Mouse (Mus musculus): ENCODE results near the gene Noxo1. TPM values are rescaled to one million over a fixed set of nuclear protein-coding genes. Genes with fewer than 3 reads are reported as not detected.
"Not testable (repeated sequence)": the region's sequence is repeated elsewhere in the genome, so short reads cannot be mapped to it uniquely, and the experiment has no call there.

Noxo1 gene
- total RNA-seq, 2 experiments from 2014 or later = 2.0 TPM; not detected in 1

DNA sequence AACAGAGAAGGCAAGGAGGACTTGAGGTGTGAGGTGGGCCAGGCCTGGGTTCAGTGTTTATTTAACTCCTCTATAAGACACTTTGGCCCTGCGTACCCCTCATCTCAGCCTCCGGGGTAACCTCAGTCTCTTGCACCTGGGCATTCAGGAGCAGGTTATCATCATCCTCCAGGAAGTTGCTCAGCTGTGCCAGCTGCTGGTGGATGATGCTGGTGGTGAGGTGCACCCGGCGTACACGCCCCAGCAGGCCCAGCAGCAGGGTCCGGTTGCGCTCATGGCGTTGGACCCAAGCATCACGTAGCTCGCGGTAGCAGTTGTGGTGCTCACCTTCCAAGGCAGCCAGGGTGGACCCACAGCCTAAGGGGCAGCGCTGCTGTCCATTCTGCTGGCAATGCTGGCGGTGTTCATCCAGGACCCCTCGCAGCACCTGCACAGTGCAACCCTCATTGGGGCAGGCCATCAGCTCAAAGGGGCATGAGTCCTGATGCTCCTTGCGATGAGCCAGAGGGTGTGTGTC is 20.2 kb downstream of the Noxo1 start:
- ATAC-seq (replicated peaks; ENCODE audit: low FRiP score, low TSS enrichment, poor library complexity, severe bottlenecking) = no peak

DNA sequence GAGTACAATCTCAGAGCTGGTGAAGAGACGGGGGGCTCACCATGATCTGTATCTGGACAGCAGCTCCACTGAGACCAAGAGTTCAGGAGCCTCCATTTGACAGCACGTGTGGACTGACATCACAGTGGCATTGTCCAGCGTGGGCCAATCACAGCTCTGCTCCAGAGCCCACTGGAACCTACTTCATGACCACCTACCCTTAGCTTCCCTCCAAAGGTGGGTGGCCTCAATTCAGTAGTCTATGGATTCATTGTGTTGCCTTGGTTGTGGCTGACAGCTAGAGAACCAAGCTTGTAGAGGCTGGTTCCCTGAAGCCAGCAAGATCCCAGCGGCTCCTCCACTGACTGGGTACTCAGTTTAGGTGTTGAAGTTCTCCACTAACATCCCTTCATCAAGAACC is 21.9 kb downstream of the Noxo1 start, which contains the start of the genes Rnf151 and Rps2:
Gene Rnf151, minus strand, starts transcription at position 121 of the 400 bp plus-strand sequence.
Gene Rps2, plus strand, starts transcription at position 174 of the 400 bp plus-strand sequence.
- ATAC-seq (replicated peaks; ENCODE audit: low FRiP score, low TSS enrichment, poor library complexity, severe bottlenecking) = no peak

DNA sequence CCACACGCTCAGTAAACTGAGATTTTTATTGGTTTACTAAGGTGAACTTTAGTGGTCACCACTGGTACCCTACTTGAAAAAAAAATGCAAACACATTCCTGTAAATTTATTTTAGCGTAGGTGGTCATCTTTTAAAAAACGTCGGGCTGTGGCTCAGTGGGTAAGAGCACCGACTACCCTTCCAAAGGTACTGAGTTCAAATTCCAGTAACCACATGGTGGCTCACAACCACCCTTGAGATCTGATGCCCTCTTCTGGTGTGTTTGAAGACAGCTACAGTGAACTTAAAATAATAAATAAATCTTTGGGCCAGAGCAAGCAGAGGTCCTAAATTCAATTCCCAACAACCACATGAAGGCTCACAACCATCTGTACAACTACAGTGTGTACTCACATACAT is 22.9 kb downstream of the Noxo1 start:
- not testable (repeated sequence) for ATAC-seq (replicated peaks; ENCODE audit: low FRiP score, low TSS enrichment, poor library complexity, severe bottlenecking)

GRCm38 (mm10) chr17:24719494-24720222 is 23.6 kb downstream of the Noxo1 start:
- ATAC-seq (replicated peaks; ENCODE audit: low FRiP score, low TSS enrichment, poor library complexity, severe bottlenecking) = peak; percentile 80

DNA sequence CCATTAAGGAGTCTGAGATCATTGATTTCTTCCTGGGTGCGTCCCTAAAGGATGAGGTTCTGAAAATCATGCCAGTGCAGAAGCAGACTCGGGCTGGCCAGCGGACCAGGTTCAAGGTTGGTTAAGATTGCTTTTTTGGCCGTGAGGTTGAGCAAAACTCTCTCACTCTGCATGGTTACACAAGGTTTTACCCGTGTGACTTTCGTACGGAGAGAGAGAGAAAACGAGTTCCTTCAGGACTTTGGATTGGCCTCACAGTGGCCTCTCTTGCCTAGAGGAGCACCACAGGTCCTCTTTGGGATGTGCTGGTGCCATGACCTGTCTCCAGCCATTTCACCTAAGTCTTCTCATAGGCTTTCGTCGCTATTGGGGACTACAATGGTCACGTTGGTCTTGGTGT is 24.6 kb downstream of the Noxo1 start:
- not testable (repeated sequence) for ATAC-seq (replicated peaks; ENCODE audit: low FRiP score, low TSS enrichment, poor library complexity, severe bottlenecking)

DNA sequence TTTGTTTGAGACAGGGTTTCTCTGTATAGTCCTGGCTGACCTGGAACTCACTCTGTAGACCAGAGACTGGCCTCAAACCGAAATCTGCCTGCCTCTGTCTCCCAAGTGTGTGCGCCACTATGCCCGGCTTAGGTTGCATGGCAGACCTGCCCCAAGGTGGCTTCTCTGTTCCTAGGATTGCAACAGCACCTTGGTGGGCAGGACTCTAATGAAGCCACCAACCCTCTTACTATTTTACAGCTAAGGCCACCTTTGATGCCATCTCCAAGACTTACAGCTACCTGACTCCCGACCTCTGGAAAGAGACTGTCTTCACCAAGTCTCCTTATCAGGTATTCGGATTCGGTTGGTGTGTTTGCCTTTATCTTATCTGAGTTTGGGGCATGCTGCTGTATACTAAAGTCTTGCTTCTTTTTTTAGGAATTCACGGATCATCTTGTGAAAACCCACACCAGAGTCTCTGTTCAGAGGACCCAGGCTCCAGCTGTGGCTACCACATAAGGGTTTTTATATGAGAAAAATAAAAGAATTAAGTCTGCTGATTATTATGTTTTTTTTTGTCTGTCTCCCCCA is 25.4 kb downstream of the Noxo1 start:
- not testable (repeated sequence) for ATAC-seq (replicated peaks; ENCODE audit: low FRiP score, low TSS enrichment, poor library complexity, severe bottlenecking)

DNA sequence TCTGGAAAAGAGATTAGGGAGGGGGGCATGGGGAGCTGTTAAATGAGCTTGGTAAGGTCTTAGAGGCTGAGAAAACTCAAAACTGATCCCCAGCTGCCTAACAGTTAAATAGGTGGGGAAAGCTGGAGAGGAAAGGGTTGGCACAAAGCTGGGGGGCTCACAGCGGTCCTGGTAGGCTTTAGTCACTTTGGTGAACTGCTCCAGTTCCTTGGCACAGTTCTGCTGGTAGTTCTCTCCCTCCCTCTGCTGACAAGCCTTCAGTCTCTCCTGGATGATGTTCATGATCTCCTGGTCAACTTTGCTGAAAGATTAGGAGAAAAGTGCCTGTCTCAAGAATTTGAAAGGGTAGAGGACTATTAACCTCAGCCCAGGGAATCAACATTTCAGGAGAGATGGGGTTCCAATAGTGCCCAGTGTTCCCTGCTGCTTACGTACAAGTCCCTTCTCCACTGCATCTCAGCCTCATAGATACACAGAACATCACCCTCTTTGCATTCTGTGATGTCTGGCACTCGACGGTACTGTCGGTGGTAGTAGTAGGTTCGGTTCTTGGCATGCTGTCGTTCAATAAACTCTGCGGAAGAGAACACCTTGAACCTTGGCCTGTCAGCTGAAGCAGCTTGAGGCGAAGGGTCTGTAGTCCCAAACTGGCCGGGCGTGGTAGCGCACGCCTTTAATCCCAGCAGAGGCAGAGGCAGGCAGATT is 26.3 kb downstream of the Noxo1 start:
- ATAC-seq (replicated peaks; ENCODE audit: low FRiP score, low TSS enrichment, poor library complexity, severe bottlenecking) = no peak

GRCm38 (mm10) chr17:24723122-24723880 is 27.3 kb downstream of the Noxo1 start:
- no peak for ATAC-seq (replicated peaks; ENCODE audit: low FRiP score, low TSS enrichment, poor library complexity, severe bottlenecking)

- peak; percentile 36 for ATAC-seq (replicated peaks; ENCODE audit: low FRiP score, low TSS enrichment, poor library complexity, severe bottlenecking)
Measured at GRCm38 (mm10) chr17:24723881-24724180, 27.8 kb downstream of the Noxo1 start.

GRCm38 (mm10) chr17:24724184-24724583 is 28.1 kb downstream of the Noxo1 start, which contains the start of gene Ndufb10:
Gene Ndufb10 (minus strand): TSS chr17:24724478.
- peak; percentile 57 for ATAC-seq (replicated peaks; ENCODE audit: low FRiP score, low TSS enrichment, poor library complexity, severe bottlenecking)

- ATAC-seq (replicated peaks; ENCODE audit: low FRiP score, low TSS enrichment, poor library complexity, severe bottlenecking) = no peak
Measured at GRCm38 (mm10) chr17:24725637-24726390, 29.8 kb downstream of the Noxo1 start.

- ATAC-seq (replicated peaks; ENCODE audit: low FRiP score, low TSS enrichment, poor library complexity, severe bottlenecking) = no peak
Measured at GRCm38 (mm10) chr17:24727618-24728017, 31.6 kb downstream of the Noxo1 start, which contains the start of gene Rpl3l. Gene Rpl3l (plus strand): TSS chr17:24727820.

DNA sequence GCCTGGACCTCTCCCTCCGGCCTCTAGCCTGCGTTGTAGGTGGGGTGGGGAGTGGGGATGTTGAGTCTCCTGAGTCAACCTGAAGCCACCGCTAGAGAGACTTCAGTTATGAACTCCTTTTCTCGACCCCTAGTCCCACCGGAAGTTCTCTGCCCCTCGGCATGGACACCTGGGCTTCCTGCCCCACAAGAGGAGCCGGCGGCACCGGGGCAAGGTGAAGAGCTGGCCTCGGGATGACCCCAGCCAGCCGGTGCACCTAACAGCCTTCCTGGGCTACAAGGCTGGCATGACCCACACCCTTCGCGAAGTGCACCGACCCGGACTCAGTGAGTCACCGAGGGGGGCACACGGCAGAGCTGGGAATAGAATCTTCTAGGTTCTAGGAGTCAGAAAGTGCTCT is 32.1 kb downstream of the Noxo1 start:
- no peak for ATAC-seq (replicated peaks; ENCODE audit: low FRiP score, low TSS enrichment, poor library complexity, severe bottlenecking)

DNA sequence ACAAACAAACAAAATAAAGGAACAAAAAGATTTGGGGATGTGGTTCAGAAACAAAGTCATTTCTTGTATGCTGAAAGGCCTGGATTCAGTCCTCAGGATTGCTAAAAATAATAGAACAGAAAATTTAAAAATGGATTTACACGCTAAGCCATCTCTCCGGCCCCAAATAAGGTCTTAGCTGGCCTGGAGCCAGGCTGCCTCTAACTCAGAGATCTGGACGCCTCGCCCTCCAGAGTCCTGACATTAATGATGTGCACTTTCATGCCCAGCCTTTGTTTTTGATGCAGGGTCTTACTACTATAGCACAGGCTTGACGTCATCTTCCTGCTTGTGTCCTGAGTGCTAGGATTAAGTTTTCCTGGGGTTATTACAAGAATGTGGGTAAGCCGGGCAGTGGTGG is 33.0 kb downstream of the Noxo1 start:
- no peak for ATAC-seq (replicated peaks; ENCODE audit: low FRiP score, low TSS enrichment, poor library complexity, severe bottlenecking)

GRCm38 (mm10) chr17:24730787-24731186 is 34.8 kb downstream of the Noxo1 start:
- ATAC-seq (replicated peaks; ENCODE audit: low FRiP score, low TSS enrichment, poor library complexity, severe bottlenecking) = no peak

DNA sequence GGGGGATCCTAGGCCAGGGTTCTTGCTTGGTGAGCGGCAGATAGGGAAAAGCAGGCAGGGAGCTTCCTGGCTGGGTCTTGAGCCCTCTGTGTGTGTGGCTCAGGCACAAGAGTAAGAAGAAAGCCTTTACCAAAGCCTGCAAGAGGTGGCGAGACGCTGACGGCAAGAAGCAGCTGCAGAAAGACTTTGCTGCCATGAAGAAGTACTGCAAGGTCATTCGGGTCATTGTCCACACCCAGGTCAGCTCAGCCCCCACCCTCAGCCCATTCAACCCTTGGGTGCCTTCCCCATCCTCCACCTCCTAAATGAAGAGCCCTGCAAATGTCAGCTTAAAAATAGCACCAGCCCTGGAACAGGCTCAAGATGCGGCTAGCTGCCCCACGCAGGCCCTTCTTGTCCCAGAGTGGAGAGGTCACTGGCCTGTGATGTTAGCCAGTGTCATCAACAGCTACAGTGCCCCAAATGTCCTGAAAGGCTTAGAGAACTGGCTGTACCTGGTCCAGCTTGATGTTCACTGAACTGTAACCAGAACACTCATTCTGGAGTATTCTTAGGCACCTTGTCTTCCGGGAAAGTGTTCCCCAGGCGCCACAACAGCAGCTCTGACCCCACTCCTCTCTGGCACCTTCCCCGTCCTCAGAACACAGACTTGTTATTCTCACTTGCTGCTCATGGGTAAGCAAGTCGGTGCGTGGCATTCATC is 36.4 kb downstream of the Noxo1 start:
- no peak for ATAC-seq (replicated peaks; ENCODE audit: low FRiP score, low TSS enrichment, poor library complexity, severe bottlenecking)

DNA sequence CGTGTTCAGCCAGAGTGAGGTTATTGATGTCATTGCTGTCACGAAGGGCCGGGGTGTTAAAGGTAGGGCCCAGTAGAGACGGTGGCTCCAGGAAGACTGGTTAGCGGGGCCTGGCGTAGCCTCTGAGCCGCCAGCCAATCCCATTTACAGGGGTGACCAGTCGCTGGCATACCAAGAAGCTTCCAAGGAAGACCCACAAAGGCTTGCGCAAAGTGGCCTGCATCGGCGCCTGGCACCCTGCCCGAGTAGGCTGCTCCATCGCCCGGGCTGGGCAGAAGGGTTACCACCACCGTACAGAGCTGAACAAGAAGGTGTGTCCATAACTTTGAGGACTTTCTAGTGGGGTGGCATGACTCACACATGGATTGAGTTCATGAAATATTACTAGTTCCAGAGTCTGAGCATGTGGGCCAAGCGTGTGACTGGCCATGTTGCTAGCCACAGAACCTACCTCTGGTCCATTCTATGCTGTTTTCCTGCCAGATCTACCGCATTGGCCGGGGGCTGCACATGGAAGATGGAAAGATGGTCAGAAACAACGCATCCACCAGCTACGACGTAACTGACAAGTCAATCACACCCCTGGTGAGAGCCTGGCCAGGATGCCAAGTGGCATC is 37.5 kb downstream of the Noxo1 start:
- ATAC-seq (replicated peaks; ENCODE audit: low FRiP score, low TSS enrichment, poor library complexity, severe bottlenecking) = no peak

DNA sequence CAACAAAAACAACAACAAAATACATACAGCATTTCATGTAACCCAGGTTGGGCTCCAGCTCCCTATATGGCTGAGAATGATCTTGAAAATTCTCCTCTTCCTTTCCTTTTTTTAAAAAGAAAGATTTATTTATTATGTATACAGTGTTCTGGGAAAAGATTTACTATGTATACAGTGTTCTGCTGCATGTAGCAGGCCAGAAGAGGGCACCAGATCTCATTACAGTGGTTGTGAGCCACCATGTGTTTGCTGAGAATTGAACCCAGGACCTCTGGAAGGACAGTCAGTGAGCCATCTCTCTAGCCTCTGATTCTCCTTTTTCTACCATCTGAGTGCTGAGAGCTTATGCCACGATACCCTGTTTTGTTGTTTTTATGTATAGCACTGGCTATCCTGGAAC is 38.5 kb downstream of the Noxo1 start:
- ATAC-seq (replicated peaks; ENCODE audit: low FRiP score, low TSS enrichment, poor library complexity, severe bottlenecking) = no peak

All from megakaryocyte-erythroid progenitor cell, adult 5-6 weeks (primary cell).